Mouse (Mus musculus) granulocyte monocyte progenitor cell, adult 5-6 weeks (primary cell): ENCODE results near the gene H2-Q4. TPM values are rescaled to one million over a fixed set of nuclear protein-coding genes. Genes with fewer than 3 reads are reported as not detected.
A peak's percentile ranks its signal among the peaks of the same experiment; 100 is the strongest.
"Not testable (repeated sequence)": the region's sequence is repeated elsewhere in the genome, so short reads cannot be mapped to it uniquely, and the experiment has no call there.

Experiments used
- ATAC-seq: replicated peaks from 2 replicates; pipeline ENCODE4 v1.8.0; 2016; ENCODE audit warnings: mild to moderate bottlenecking, moderate TSS enrichment, inconsistent platforms; ENCODE audit not compliant: poor library complexity, severe bottlenecking
- total RNA-seq, 2 experiments: library from RNA; stranded (forward) in 1 of 2; stranded (reverse) in 1 of 2; fragments of 200-712, 200-1000 nt in 1 of 2; fragments of >200 nt in 1 of 2; fragmentation: Nextera tagmentation in 1 of 2; gene quantifications; 2 replicates each; pipeline ENCODE4 v1.2.3; 2014 to 2017

H2-Q4 gene
- total RNA-seq, 2 experiments from 2014 or later: 8.3 to 23.4 TPM

GRCm38 (mm10) chr17:35419564-35419963 is 40.1 kb downstream of the H2-Q4 start:
- not testable (repeated sequence) for ATAC-seq

DNA sequence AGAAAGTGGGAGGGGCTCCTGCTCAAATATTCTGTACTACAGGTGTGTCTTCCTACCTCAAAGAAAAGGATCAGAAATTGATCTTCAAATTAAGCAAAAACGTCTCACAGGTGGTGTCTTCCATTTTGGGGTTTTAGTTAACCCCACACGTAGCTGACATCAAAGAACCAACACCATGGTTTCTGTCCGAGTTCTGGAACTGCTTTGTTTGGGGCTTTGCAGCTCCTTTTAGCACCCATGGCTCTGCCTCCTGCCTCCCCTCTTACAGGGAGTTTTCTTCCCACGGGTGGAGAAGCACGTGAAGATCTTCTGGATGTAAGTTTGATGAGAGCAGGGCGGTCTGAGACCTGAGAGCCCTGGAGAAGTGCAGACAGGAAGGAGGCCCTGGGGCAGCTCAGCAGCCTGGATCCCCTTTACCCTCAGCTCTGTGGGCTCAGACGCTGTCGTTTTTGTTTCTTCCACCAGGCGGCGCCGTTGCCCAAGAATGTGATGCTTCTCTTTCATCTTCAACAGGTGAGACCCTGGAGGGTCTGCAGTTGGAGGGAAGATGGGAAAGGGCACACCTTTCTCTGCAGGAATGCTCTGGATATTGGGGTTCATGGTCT is 40.9 kb downstream of the H2-Q4 start:
- ATAC-seq: not testable (repeated sequence)

DNA sequence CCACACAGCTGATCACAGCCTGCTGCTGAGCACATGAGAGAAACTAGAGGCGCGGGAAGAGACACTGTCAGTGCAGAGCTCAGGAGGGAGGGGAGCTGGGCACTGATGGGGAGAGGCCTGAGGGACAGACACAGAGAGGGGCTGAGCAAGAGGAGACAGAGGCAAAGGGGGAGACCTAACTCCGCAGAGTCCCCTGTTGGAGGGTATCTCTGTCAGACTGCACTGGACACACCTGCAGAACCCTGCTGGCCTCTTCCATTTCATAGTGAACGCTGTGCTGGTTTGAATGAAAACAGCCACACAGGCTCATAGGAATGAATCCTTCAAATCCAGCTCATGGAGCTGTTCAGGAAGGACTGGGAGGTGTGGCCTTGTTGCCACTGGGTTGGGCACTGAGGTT is 41.9 kb downstream of the H2-Q4 start:
- not testable (repeated sequence) for ATAC-seq

DNA sequence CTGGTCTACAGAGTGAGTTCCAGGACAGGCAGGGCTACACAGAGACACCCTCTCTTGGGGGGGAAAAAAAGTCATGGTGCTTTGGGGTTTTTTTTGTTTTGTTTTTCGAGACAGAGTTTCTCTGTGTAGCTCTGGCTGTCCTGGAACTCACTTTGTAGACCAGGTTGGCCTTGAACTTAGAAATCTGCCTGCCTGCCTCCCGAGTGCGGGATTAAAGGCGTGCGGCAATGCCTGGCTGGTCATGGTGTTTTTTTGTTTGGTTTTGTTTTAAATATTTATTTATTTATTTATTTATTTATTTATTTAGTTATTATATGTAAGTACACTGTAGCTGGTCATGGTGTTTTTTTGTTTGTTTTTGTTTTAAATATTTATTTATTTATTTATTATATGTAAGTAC is 42.9 kb downstream of the H2-Q4 start:
- ATAC-seq: not testable (repeated sequence)

GRCm38 (mm10) chr17:35423131-35423810 is 43.9 kb downstream of the H2-Q4 start:
- ATAC-seq: not testable (repeated sequence)

DNA sequence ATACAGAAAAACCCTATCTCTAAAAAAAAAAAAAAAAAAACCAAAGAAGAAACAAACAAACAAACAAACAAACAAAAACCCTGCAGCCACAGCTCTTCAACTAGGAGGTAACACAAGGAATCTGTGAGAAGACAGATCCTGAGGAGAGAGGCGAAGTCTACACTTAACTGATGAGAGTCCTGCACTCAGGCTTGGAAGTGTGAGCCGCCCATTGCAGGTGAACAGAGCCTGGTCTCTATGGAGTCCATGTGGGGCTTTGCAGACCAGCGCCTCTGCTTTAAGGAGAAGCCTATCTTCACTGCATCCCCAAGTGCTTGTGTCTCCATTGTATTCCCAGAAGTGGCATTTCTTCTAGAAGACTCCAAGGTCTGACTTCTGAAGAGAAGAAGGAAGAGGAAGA is 44.7 kb downstream of the H2-Q4 start:
- ATAC-seq: not testable (repeated sequence)

GRCm38 (mm10) chr17:35424624-35425416 is 45.4 kb downstream of the H2-Q4 start, which contains the start of gene H2-Q6:
Gene H2-Q6 (plus strand): TSS chr17:35424850.
- peak; percentile 97 for ATAC-seq

DNA sequence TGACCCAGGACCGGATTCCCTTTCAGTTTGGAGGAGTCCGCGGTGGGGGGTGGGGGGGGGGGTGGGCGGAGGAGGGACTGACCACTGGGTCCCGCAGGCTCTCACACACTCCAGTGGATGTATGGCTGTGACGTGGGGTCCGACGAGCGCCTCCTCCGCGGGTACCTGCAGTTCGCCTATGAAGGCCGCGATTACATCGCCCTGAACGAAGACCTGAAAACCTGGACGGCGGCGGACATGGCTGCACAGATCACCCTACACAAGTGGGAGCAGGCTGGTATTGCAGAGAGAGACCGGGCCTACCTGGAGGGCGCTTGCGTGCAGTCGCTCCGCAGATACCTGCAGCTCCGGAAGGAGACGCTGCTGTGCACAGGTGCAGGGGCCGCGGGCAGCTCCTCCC is 46.1 kb downstream of the H2-Q4 start:
- not testable (repeated sequence) for ATAC-seq

GRCm38 (mm10) chr17:35428883-35429282 is 49.5 kb downstream of the H2-Q4 start:
- ATAC-seq: not testable (repeated sequence)

DNA sequence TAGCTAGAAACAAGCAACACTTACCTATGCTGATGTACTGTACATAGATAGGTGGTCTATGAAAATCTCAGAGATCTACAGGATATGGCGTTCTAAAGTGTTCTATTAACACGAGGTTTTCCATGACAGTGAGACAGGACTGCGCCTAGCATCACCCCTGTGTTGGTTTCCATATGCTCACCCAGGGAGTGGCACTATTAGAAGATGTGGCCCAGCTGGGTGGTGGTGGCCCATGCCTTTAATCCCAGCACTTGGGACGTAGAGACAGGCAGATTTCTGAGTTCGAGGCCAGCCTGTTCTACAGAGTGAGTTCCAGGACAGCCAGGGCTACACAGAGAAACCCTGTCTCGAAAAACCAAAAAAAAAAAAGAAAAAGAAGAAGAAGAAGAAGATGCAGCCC is 51.3 kb downstream of the H2-Q4 start:
- not testable (repeated sequence) for ATAC-seq

DNA sequence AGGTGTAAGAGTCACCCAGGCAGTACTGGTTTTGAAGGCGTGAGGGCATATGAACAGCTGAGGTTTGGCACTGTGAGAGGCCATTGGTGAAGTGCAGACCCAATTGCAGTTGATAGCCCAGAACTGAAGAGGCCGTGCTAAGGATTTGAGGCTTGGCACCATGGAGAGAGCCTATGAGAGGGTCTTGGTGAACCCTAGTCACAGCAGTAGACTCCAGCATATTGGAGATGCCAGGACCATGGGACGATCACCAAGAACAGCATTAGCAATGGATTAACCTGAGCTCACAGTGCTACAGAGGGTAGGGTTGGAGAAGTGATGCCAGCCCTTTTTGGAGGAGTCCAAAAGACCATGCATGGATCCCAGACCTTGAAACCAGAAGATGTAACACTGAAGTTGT is 52.8 kb downstream of the H2-Q4 start:
- ATAC-seq: not testable (repeated sequence)

DNA sequence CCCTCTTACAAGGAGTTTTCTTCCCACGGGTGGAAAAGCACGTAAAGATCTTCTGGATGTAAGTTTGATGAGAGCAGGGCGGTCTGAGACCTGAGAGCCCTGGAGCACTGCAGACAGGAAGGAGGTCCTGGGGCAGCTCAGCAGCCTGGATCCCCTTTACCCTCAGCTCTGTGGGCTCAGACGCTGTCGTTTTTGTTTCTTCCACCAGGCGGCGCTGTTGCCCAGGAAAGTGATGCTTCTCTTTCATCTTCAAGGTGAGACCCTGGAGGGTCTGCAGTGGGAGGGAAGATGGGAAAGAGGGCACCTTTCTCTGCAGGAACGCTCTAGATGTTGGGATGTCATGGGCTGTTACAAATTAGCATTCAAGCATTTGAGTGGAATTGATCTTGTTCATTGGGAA is 55.4 kb downstream of the H2-Q4 start:
- ATAC-seq: 0 out of 2 replicates have a peak, but pooled peaks have one; percentile 20

Other genes with a start within 250 kb of the H2-Q4 start
- gene Apom, start 247.6 kb upstream of the H2-Q4 start, total RNA-seq (2014; fragmentation: Nextera tagmentation): not detected in 2 replicates
- 1.2 TPM in 1 of 2 replicates, not detected in the other for gene Apom, start 247.6 kb upstream of the H2-Q4 start, total RNA-seq (2017)
- 93.9 and 111 TPM in 2 replicates for gene Bag6, start 244.4 kb upstream of the H2-Q4 start, total RNA-seq (2014; fragmentation: Nextera tagmentation)
- 68.8 and 74.0 TPM in 2 replicates for gene Bag6, start 244.4 kb upstream of the H2-Q4 start, total RNA-seq (2017)
- 254 and 306 TPM in 2 replicates for gene Prrc2a, start 214.7 kb upstream of the H2-Q4 start, total RNA-seq (2014; fragmentation: Nextera tagmentation)
- gene Prrc2a, start 214.7 kb upstream of the H2-Q4 start, total RNA-seq (2017): 43.2 and 67.9 TPM in 2 replicates
- 15.1 and 20.8 TPM in 2 replicates for gene Aif1, start 203.5 kb upstream of the H2-Q4 start, total RNA-seq (2014; fragmentation: Nextera tagmentation)
- gene Aif1, start 203.5 kb upstream of the H2-Q4 start, total RNA-seq (2017): 7.8 and 14.3 TPM in 2 replicates
- 78.7 and 89.0 TPM in 2 replicates for gene Lst1, start 191.2 kb upstream of the H2-Q4 start, total RNA-seq (2014; fragmentation: Nextera tagmentation)
- gene Lst1, start 191.2 kb upstream of the H2-Q4 start, total RNA-seq (2017): 55.5 and 115 TPM in 2 replicates
- 1.6 TPM in 1 of 2 replicates, not detected in the other for gene Ltb, start 185.2 kb upstream of the H2-Q4 start, total RNA-seq (2014; fragmentation: Nextera tagmentation)
- gene Ltb, start 185.2 kb upstream of the H2-Q4 start, total RNA-seq (2017): 0.41 and 0.99 TPM in 2 replicates
- gene Tnf, start 177.6 kb upstream of the H2-Q4 start, total RNA-seq (2014; fragmentation: Nextera tagmentation): 5.9 and 12.2 TPM in 2 replicates
- gene Tnf, start 177.6 kb upstream of the H2-Q4 start, total RNA-seq (2017): 13.1 and 15.2 TPM in 2 replicates
- not detected in 2 replicates for gene Lta, start 174.3 kb upstream of the H2-Q4 start, total RNA-seq (2014; fragmentation: Nextera tagmentation)
- gene Lta, start 174.3 kb upstream of the H2-Q4 start, total RNA-seq (2017): not detected in 2 replicates
- gene Gm16181, start 158.8 kb upstream of the H2-Q4 start, total RNA-seq (2014; fragmentation: Nextera tagmentation): not detected in 2 replicates
- 0.82 TPM in 1 of 2 replicates, not detected in the other for gene Gm16181, start 158.8 kb upstream of the H2-Q4 start, total RNA-seq (2017)
- 10.0 and 11.7 TPM in 2 replicates for gene Atp6v1g2, start 146.0 kb upstream of the H2-Q4 start, total RNA-seq (2014; fragmentation: Nextera tagmentation)
- gene Atp6v1g2, start 146.0 kb upstream of the H2-Q4 start, total RNA-seq (2017): 2.0 and 3.9 TPM in 2 replicates
- 4.5 and 5.2 TPM in 2 replicates for gene Nfkbil1, start 143.8 kb upstream of the H2-Q4 start, total RNA-seq (2014; fragmentation: Nextera tagmentation)
- 5.3 and 5.9 TPM in 2 replicates for gene Nfkbil1, start 143.8 kb upstream of the H2-Q4 start, total RNA-seq (2017)
- 411 and 417 TPM in 2 replicates for gene Ddx39b, start 137.9 kb upstream of the H2-Q4 start, total RNA-seq (2014; fragmentation: Nextera tagmentation)
- 175 and 187 TPM in 2 replicates for gene Ddx39b, start 137.9 kb upstream of the H2-Q4 start, total RNA-seq (2017)
- gene H2-D1, start 116.9 kb upstream of the H2-Q4 start, total RNA-seq (2014; fragmentation: Nextera tagmentation): 275 and 369 TPM in 2 replicates
- 399 and 416 TPM in 2 replicates for gene H2-D1, start 116.9 kb upstream of the H2-Q4 start, total RNA-seq (2017)
- gene H2-Q1, start 59.2 kb upstream of the H2-Q4 start, total RNA-seq (2014; fragmentation: Nextera tagmentation): not detected in 2 replicates
- not detected in 2 replicates for gene H2-Q1, start 59.2 kb upstream of the H2-Q4 start, total RNA-seq (2017)
- 0.45 TPM in 1 of 2 replicates, not detected in the other for gene H2-Q2, start 37.4 kb upstream of the H2-Q4 start, total RNA-seq (2014; fragmentation: Nextera tagmentation)
- gene H2-Q2, start 37.4 kb upstream of the H2-Q4 start, total RNA-seq (2017): not detected in 2 replicates
- gene H2-Q6, start 45.2 kb downstream of the H2-Q4 start, total RNA-seq (2014; fragmentation: Nextera tagmentation): 23.1 and 29.0 TPM in 2 replicates
- gene H2-Q6, start 45.2 kb downstream of the H2-Q4 start, total RNA-seq (2017): 30.8 and 35.5 TPM in 2 replicates
- gene H2-Q7, start 59.5 kb downstream of the H2-Q4 start, total RNA-seq (2014; fragmentation: Nextera tagmentation): 27.4 and 32.8 TPM in 2 replicates
- 21.9 and 31.9 TPM in 2 replicates for gene H2-Q7, start 59.5 kb downstream of the H2-Q4 start, total RNA-seq (2017)
- gene H2-Q10, start 90.5 kb downstream of the H2-Q4 start, total RNA-seq (2014; fragmentation: Nextera tagmentation): 0.36 and 1.0 TPM in 2 replicates
- 0.22 TPM in 1 of 2 replicates, not detected in the other for gene H2-Q10, start 90.5 kb downstream of the H2-Q4 start, total RNA-seq (2017)
- 0.92 TPM in 1 of 2 replicates, not detected in the other for gene Pou5f1, start 126.4 kb downstream of the H2-Q4 start, total RNA-seq (2014; fragmentation: Nextera tagmentation)
- not detected in 2 replicates for gene Pou5f1, start 126.4 kb downstream of the H2-Q4 start, total RNA-seq (2017)
- gene Tcf19, start 137.2 kb downstream of the H2-Q4 start, total RNA-seq (2014; fragmentation: Nextera tagmentation): 20.3 and 23.9 TPM in 2 replicates
- 5.3 and 8.6 TPM in 2 replicates for gene Tcf19, start 137.2 kb downstream of the H2-Q4 start, total RNA-seq (2017)
- 1.0 and 14.4 TPM in 2 replicates for gene Cchcr1, start 137.5 kb downstream of the H2-Q4 start, total RNA-seq (2014; fragmentation: Nextera tagmentation)
- 2.7 and 5.3 TPM in 2 replicates for gene Cchcr1, start 137.5 kb downstream of the H2-Q4 start, total RNA-seq (2017)
- gene Psors1c2, start 153.6 kb downstream of the H2-Q4 start, total RNA-seq (2014; fragmentation: Nextera tagmentation): not detected in 2 replicates
- not detected in 2 replicates for gene Psors1c2, start 153.6 kb downstream of the H2-Q4 start, total RNA-seq (2017)
- not detected in 2 replicates for gene Cdsn, start 172.5 kb downstream of the H2-Q4 start, total RNA-seq (2014; fragmentation: Nextera tagmentation)
- not detected in 2 replicates for gene Cdsn, start 172.5 kb downstream of the H2-Q4 start, total RNA-seq (2017)
- not detected in 2 replicates for gene 2300002M23Rik, start 187.8 kb downstream of the H2-Q4 start, total RNA-seq (2014; fragmentation: Nextera tagmentation)
- not detected in 2 replicates for gene 2300002M23Rik, start 187.8 kb downstream of the H2-Q4 start, total RNA-seq (2017)
- not detected in 2 replicates for gene Sfta2, start 221.9 kb downstream of the H2-Q4 start, total RNA-seq (2014; fragmentation: Nextera tagmentation)
- gene Sfta2, start 221.9 kb downstream of the H2-Q4 start, total RNA-seq (2017): not detected in 2 replicates
- not detected in 2 replicates for gene Gm9573, start 247.0 kb downstream of the H2-Q4 start, total RNA-seq (2014; fragmentation: Nextera tagmentation)
- not detected in 2 replicates for gene Gm9573, start 247.0 kb downstream of the H2-Q4 start, total RNA-seq (2017)